Mouse (Mus musculus) embryonic facial prominence, embryonic 13.5 days (tissue): ENCODE data around the gene Tspoap1. TPM values are rescaled to one million over a fixed set of nuclear protein-coding genes. Genes with fewer than 3 reads are reported as not detected.

Experiments used
- ATAC-seq: fragments of 200-750 bp; cut with Nextera tagmentation; 2 replicates; pipeline ENCODE4 v1.8.0; 2017; ENCODE audit warnings: low read depth; ENCODE audit not compliant: insufficient number of reproducible peaks, insufficient read depth, low FRiP score, low TSS enrichment
- H3K27ac ChIP-seq: fragments of 300-500 bp; sonication (generic); 2 replicates; pipeline ENCODE4 v1.5.1; 2015; ENCODE audit warnings: moderate library complexity, mild to moderate bottlenecking, inconsistent platforms
- H3K27me3 ChIP-seq: fragments of 300-500 bp; sonication (generic); 2 replicates; pipeline ENCODE4 v1.6.1; 2015; ENCODE audit warnings: mild to moderate bottlenecking, inconsistent platforms
- H3K36me3 ChIP-seq: fragments of 300-500 bp; sonication (generic); 2 replicates; pipeline ENCODE4 v1.6.1; 2015; ENCODE audit warnings: mild to moderate bottlenecking, inconsistent platforms
- H3K4me1 ChIP-seq: fragments of 300-500 bp; sonication (generic); 2 replicates; pipeline ENCODE4 v1.6.1; 2015; ENCODE audit warnings: inconsistent platforms
- H3K4me2 ChIP-seq: fragments of 300-500 bp; sonication (generic); 2 replicates; pipeline ENCODE4 v1.6.1; 2015; ENCODE audit warnings: moderate library complexity, mild to moderate bottlenecking, inconsistent platforms
- H3K4me3 ChIP-seq: fragments of 300-500 bp; sonication (generic); 2 replicates; pipeline ENCODE4 v1.5.1; 2015; ENCODE audit warnings: mild to moderate bottlenecking, inconsistent platforms
- H3K9ac ChIP-seq: fragments of 300-500 bp; sonication (generic); 2 replicates; pipeline ENCODE4 v1.6.1; 2015; ENCODE audit warnings: mild to moderate bottlenecking, inconsistent platforms
- H3K9me3 ChIP-seq: fragments of 300-500 bp; sonication (generic); 2 replicates; pipeline ENCODE4 v1.6.1; 2016; ENCODE audit warnings: inconsistent platforms
- WGBS: fragments of 180-500 bp; shearing (Covaris S2); methylation state at CpG from one replicate; pipeline ENCODE4 v1.1.7; 2015; ENCODE audit warnings: mixed read lengths; 5-methylcytosine and 5-hydroxymethylcytosine counted together
- polyA plus RNA-seq: library from polyadenylated mRNA; unstranded; fragments of >200 nt; fragmentation: Nextera tagmentation; extraction: Ambion mirVana; gene quantifications from 2 replicates; pipeline ENCODE4 v1.2.1, GENCODE M21; 2015

The Tspoap1 gene
- polyA plus RNA-seq, 1 experiment from 2014 or later = 4.9 TPM

GRCm38 (mm10) chr11:87754603-87755002, 5.7 kb upstream of the Tspoap1 start:
- Histone ChIP-seq H3K9me3 (no peaks in the 10 kb centered on the region), H3K36me3 (no peaks in the 10 kb centered on the region), H3K9ac (no peak overlapping the region), H3K4me3 (no peak overlapping the region), H3K4me2 (no peak overlapping the region), H3K4me1 (no peaks in the 10 kb centered on the region), H3K27ac (no peak overlapping the region), H3K27me3 (peaks cover 8% of the 10 kb centered on the region)
- ATAC-seq = no peak
- WGBS = 59% methylated on average over 5 of the region's 5 CpGs

GRCm38 (mm10) chr11:87755360-87756017, 4.9 kb upstream of the Tspoap1 start:
- Histone ChIP-seq H3K4me3 (no peak overlapping the region), H3K27ac (no peak overlapping the region), H3K9me3 (no peaks in the 10 kb centered on the region), H3K4me1 (peaks cover 5% of the 10 kb centered on the region), H3K36me3 (no peaks in the 10 kb centered on the region), H3K27me3 (peaks cover 16% of the 10 kb centered on the region), H3K9ac (no peak overlapping the region), H3K4me2 (no peak overlapping the region)
- WGBS = 70% methylated on average over 17 of the region's 17 CpGs
- ATAC-seq = no peak

- Histone ChIP-seq H3K36me3 (no peaks in the 10 kb centered on the region), H3K4me1 (peaks cover 8% of the 10 kb centered on the region), H3K9ac (no peak overlapping the region), H3K27me3 (peaks cover 25% of the 10 kb centered on the region), H3K9me3 (no peaks in the 10 kb centered on the region), H3K4me3 (no peak overlapping the region), H3K4me2 (no peak overlapping the region), H3K27ac (no peak overlapping the region)
- ATAC-seq = no peak
- WGBS = 85% methylated on average over 15 of the region's 15 CpGs
Observed at GRCm38 (mm10) chr11:87756251-87756820, 4.0 kb upstream of the Tspoap1 start.

GRCm38 (mm10) chr11:87757001-87757954, 3.1 kb upstream of the Tspoap1 start:
- Histone ChIP-seq H3K9me3 (no peaks in the 10 kb centered on the region), H3K27ac (no peak overlapping the region), H3K27me3 (peaks cover 34% of the 10 kb centered on the region), H3K9ac (no peak overlapping the region), H3K4me3 (no peak overlapping the region), H3K36me3 (no peaks in the 10 kb centered on the region), H3K4me2 (no peak overlapping the region), H3K4me1 (peaks cover 8% of the 10 kb centered on the region)
- 86% methylated on average over 25 of the region's 25 CpGs for WGBS
- ATAC-seq = no peak

GRCm38 (mm10) chr11:87758161-87758911, 2.0 kb upstream of the Tspoap1 start:
- H3K36me3 ChIP-seq = no peaks in the 10 kb centered on the region
- no peaks in the 10 kb centered on the region for H3K9me3 ChIP-seq
- H3K4me1 ChIP-seq = peaks cover 10% of the 10 kb centered on the region
- peaks cover 45% of the 10 kb centered on the region for H3K27me3 ChIP-seq
- H3K4me2 ChIP-seq = no peak overlapping the region
- no peak overlapping the region for H3K27ac ChIP-seq
- no peak overlapping the region for H3K9ac ChIP-seq
- 80% methylated on average over 7 of the region's 7 CpGs for WGBS
- H3K4me3 ChIP-seq = no peak overlapping the region
- ATAC-seq = no peak

GRCm38 (mm10) chr11:87758957-87759608, 1.3 kb upstream of the Tspoap1 start:
- ATAC-seq = no peak
- Histone ChIP-seq H3K4me1 (peaks cover 18% of the 10 kb centered on the region), H3K4me2 (no peak overlapping the region), H3K9me3 (no peaks in the 10 kb centered on the region), H3K27me3 (peaks cover 52% of the 10 kb centered on the region), H3K9ac (no peak overlapping the region), H3K36me3 (no peaks in the 10 kb centered on the region), H3K27ac (no peak overlapping the region), H3K4me3 (no peak overlapping the region)
- WGBS = 75% methylated on average over 4 of the region's 4 CpGs

GRCm38 (mm10) chr11:87759609-87760005, 734 bp upstream of the Tspoap1 start:
- Histone ChIP-seq H3K9me3 (no peaks in the 10 kb centered on the region), H3K27me3 (peaks cover 58% of the 10 kb centered on the region)
- 7% methylated on average over 3 of the region's 3 CpGs for WGBS

DNA sequence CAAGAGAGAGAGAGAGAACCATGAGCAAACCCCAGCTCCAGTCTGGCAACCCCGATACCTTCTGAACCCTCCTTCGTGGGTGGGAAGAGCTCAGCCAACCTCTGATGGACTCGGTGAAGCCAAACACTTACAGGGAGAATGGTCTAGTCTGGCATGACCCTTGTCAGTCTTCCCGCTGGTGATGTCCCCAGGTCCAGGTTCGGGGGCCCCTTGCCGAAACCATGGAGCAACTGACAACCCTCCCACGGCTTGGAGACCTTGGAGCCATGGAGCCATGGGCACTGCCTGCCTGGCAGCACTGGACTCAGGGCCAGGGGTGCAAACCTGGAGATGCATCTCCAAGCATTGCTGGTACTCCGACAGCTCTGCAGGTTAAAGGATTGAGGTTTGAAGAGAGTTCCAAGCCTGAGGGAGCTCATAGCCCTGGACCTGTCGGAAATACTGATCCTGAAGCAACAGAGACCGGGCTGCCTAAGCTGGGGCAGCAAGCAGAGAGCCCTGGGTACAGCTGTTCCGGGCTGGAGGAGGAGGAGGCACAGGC, 910 bp downstream of the Tspoap1 start:
- H3K9me3 ChIP-seq = no peaks in the 10 kb centered on the region
- 60% methylated on average over 11 of the region's 11 CpGs for WGBS
- no peaks in the 10 kb centered on the region for H3K36me3 ChIP-seq
- peaks cover 28% of the 10 kb centered on the region for H3K4me1 ChIP-seq
- ATAC-seq = no peak
- no peak overlapping the region for H3K4me3 ChIP-seq
- no peak overlapping the region for H3K4me2 ChIP-seq
- H3K9ac ChIP-seq = no peak overlapping the region
- H3K27ac ChIP-seq = no peak overlapping the region
- peaks cover 74% of the 10 kb centered on the region for H3K27me3 ChIP-seq

More at GRCm38 (mm10) chr11:87759609-87760005, 734 bp upstream of the Tspoap1 start:
- ATAC-seq = no peak
- no peak overlapping the region for H3K4me2 ChIP-seq
- H3K27ac ChIP-seq = no peak overlapping the region
- H3K36me3 ChIP-seq = no peaks in the 10 kb centered on the region
- peaks cover 23% of the 10 kb centered on the region for H3K4me1 ChIP-seq
- no peak overlapping the region for H3K4me3 ChIP-seq
- no peak overlapping the region for H3K9ac ChIP-seq

- Histone ChIP-seq H3K9ac (no peak overlapping the region), H3K9me3 (no peaks in the 10 kb centered on the region), H3K4me1 (peaks cover 28% of the 10 kb centered on the region), H3K4me2 (no peak overlapping the region), H3K27me3 (peaks cover 82% of the 10 kb centered on the region), H3K36me3 (no peaks in the 10 kb centered on the region), H3K27ac (no peak overlapping the region), H3K4me3 (no peak overlapping the region)
- 77% methylated on average over 14 of the region's 14 CpGs for WGBS
- ATAC-seq = no peak
Observed at GRCm38 (mm10) chr11:87761806-87762701, 1.7 kb downstream of the Tspoap1 start.
